Mouse (Mus musculus) liver, adult (tissue): Measurements from ENCODE around the gene Zfp148.

ENCODE experiments used
- GATA4 ChIP-seq: IDR thresholded peaks from 2 replicates; pipeline ENCODE4 v1.6.1; 2014; ENCODE audit warnings: mild to moderate bottlenecking, low read length; ENCODE audit not compliant: insufficient replicate concordance

The Zfp148 gene

GRCm38 (mm10) chr16:33376266-33376665 lies 4.4 kb upstream of the Zfp148 start:
- no peak for TF ChIP-seq GATA4

DNA sequence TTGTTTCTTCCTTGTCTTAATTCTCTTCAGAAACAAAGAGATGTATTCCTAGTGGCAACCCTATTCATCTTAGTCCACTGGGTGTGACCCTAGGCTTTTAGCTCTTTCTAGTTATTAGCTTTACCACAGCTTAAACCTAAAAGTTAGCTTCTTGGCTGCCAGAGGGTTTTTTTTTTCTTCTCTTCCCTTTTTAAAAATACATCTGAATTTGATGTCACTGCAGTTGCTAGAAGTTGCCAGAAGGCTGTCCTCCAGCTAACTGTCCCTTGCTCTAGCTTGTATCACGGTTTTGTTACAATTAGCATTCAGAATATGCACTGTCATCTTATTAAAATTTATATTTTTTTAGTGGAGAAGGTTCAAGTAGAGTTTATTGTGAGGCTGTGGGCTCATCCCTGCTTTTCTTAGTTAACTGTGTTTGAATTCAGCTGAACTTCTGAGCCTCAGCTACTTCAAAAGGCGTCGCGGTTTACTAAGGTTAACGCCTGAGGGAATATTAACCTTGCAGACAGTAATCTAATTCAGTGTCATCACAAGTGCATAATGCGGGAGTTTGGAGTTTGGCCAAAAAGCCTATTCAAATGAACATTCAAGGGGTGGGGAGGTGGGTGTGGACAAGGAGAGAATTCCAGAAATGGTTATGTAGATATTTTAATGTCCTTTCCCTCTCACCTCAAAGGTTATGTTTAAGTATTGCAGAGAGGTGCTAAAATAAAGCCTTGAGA lies 1.3 kb upstream of the Zfp148 start:
- TF ChIP-seq GATA4 = no peak

DNA sequence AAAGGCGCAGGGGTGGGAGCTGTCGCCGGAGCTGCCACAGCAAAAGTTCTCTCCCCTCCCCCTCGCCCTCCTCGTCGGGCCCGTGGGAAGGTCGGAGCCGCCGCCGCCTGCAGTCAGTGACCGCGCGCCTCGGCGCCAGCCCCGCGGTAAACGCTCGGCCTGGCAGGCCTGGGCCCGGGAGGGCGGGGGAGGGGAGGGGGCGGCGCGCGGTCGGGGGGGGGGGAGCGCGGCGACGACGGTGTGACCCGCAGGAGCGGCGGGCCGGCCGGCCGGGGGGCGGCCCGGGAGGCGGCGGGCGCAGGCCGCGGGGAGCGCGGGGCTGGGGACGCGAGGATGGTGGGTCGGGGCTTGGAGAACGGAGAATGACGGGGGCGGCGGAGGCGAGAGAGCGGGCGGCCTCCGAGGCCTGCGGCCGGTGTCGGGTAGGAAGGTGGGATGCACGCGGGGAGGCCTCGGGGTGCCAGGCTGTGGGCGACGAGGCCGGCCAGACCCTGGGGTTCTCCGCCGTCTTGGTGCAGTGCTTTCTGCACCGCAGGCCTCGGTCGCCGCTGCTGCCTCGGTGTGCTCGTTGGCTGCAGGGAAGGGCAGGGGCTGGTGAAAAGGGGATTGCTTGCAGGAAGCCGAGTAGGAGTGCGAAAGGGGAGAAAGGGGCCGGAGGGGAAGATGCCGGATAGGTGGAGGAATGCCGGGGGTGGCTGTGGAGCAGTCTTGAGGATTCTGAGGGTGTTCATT lies 412 bp downstream of the Zfp148 start:
- TF ChIP-seq GATA4 = no peak

DNA sequence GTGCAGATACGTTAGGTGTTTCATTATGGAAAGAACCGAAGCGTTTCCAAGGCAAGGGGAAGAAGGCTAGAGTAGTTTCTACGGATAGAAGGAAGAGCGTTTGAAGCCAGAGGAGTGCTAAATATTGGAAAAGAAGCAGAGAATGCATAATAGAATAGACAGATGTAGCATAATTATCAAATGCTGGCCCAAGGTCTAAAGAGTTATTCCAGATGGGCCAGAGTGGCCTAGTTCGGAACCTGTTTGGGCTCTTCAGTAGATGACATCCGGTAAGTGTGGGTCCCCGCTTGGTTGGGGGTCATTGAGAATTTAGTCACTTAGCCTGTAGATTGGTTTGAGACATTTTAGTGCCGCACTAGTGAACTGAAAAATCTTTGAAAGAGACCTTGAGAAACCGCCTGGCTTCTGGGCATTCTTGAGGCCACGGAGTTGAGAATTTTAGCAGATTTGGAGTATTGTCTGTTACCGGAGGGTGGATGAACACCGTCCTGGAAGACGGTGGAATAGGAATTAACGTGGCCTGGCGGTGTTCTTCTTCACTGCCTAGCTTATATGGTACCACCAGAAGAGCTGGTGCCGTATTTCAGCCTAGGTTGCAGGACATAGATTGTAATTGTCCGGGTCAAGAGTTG lies 1.1 kb downstream of the Zfp148 start:
- TF ChIP-seq GATA4 = no peak

- no peak for TF ChIP-seq GATA4
These were observed 1.7 kb downstream of the Zfp148 start for GRCm38 (mm10) chr16:33382341-33382740.

- no peak for TF ChIP-seq GATA4
These were observed 2.9 kb downstream of the Zfp148 start for GRCm38 (mm10) chr16:33383584-33383983.

DNA sequence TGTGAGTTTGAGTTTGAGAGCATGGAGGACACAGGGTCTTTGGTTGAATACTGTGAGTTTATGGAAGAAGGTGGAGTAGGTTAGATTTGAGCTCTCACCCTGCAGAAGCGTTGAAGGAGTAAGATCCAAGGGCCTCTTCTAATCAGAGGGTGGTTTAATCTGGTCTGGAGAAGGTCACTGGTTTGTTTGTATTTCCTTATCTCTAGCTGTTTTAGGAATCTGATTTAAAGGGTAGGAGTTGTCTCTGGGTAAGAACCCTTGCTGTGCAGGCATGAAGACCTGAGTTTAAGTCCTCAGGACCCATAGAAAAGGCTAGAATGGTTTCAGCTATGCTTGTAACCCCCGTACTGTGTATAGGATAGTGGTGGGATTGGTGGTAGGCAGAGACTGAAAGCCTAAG lies 6.4 kb downstream of the Zfp148 start:
- no peak for TF ChIP-seq GATA4

- TF ChIP-seq GATA4 = no peak
These were observed 6.8 kb downstream of the Zfp148 start for GRCm38 (mm10) chr16:33387420-33387819.

DNA sequence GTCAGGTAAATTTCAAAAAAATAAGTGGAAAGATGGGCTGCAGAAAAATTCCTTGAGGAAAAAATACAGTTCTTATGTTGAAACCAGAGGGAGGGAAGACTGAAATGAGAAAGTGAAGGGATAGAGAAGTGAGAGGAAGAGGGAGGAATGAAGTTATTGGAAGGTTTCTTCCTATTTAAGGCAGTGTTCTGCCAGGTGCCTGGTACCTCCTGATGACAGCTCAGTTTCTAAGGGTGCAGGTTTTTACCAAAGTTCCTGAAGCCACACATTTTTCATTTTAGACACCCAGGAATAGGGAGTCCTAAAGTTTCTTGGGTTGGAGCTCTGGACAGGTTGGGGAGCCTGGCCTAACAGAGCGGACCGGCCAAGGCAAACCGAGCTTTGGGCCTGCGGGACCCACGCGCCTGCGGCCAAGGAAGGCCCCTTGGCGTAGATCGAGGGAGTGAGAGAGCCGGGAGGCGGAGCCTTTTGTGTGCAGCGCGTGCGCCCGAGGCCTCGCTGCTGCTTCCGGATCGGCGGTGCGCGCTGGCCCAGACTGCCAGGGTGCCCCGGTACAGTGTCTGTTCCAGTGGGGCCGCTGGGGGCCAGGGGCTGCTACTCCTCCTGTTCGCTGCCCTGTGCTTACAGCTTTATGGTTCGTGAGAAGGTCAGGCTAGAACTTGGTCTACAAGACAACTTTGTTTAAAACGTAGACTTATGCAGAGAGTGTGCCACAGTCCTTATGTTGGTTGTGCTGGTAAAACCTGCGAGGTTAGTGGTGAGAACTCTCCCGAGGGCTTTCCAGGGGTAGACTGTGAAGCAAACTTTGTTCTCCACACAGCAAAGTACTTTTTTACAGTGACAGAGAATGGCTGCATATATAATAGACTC lies 19.5 kb downstream of the Zfp148 start:
- no peak; the same call in 1 of the 2 replicates for TF ChIP-seq GATA4

DNA sequence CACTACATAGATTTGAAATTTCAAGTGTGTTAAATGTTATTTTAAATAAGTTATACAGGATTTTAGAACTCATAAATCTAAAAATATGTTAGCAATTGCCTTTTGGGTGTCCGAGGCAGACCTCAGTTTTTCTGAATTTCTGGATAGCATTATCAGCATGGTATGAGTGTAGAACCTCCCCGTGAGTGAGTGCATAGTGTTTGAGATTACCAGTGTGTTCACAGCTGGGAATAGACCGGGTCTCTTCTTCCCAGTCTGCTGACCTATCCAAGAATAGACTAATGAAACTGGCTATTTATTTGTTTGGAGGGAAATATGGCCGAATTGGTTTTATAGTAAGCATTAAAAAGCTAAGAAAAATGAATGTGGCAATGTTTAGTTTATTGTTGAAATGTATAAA lies 20.3 kb downstream of the Zfp148 start:
- no peak for TF ChIP-seq GATA4

DNA sequence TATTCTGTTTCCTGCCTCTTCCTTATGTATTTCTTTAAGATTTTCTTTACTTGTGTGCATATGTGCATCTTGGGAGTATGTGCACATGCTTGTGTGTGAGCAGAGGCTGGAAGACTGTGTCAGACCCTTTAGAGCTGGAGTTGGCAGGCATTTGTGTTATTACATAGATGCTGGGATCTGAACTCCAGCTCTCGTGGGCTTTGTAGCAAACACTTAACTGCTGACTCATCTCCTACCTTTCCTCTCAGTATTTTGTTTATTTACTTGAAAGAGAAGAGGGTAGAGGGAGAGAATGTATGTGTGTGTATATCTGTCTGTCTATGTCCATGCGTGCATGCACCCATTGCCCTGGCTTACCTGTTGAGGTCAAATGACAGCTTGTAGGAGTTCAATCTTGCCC lies 22.6 kb downstream of the Zfp148 start:
- no peak for TF ChIP-seq GATA4

DNA sequence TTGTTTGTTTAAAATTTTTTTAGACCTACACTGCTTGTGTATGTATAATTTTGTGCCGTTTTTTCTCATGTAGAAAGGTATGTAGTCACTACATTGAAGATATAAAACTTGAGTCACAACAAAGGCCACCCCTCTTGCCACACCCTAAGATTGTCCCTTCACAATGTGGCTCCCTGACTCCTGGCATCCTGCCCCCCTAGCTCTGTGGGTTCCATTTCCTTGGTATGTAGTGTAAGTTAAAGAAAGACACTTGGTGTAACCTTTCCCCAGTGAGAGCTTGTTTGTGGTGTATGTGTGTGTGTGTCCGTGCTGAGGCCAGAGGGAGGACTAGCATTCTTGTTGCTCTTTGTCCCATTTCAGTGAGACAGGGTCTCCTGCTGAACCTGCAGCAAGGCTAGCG lies 23.4 kb downstream of the Zfp148 start:
- TF ChIP-seq GATA4 = no peak

- no peak for TF ChIP-seq GATA4
These were observed 24.9 kb downstream of the Zfp148 start for GRCm38 (mm10) chr16:33405487-33405886.

DNA sequence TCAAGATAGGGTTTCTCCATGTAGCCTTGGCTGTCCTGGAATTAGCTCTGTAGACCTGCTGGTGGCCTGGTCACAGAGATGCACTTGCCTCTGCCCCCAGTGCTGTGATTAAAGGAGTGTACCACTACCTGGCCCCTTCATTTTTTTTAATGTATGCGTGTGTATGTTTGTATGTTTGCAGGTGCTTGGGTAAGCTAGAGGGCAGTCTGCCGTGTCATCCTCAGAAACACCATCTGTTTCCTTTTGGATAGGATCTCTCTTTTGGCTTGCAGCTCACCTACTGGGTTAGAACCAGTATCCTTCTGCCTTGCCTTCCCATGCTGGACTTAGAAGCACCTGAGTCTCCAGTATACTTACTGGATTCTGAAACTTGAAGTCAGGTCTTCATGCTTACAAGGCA lies 29.5 kb downstream of the Zfp148 start:
- no peak for TF ChIP-seq GATA4

DNA sequence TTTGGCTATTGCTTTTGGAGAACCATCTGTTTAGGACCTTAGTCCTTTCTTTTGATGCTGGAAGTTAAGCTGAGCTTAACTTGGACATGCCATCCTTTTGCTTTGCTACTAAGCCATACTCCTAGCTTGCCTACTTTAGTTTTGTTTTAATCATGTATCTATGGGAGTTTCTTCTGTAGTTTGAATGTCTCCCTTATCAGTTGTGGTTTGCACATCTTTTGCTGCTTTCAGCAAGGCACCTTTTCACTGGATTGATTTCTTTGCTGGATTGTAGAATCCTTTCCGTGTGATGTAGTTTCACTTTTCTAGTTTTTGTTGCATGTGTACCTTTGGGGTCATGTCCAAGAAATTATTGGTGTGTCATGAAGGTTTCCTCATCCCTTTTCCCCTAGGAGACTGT lies 30.0 kb downstream of the Zfp148 start:
- no peak for TF ChIP-seq GATA4

DNA sequence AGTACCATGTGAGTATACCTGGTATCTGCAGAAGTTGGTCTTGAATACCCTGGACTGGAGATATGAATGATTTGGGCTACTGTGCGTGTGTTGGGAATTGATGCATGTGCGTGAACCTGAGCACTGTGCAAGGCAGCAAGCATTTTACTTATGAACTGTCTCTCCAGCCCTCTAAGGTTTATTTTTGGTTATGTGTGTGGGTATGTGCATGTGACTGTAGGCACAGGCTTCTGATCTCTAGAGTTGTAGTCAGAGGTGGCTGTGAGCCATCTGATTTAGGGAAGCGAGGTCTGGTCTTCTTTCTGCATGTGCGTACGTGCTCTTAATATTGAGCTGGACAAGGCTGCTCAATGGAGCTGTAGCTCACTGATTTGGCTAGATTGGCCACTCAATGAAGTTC lies 33.6 kb downstream of the Zfp148 start:
- TF ChIP-seq GATA4 = no peak

GRCm38 (mm10) chr16:33415607-33416006 lies 35.0 kb downstream of the Zfp148 start:
- TF ChIP-seq GATA4 = no peak
